Mouse (Mus musculus): Measurements from ENCODE around the gene Tenm4. TPM values are rescaled to one million over a fixed set of nuclear protein-coding genes. Genes with fewer than 3 reads are reported as not detected.

Tenm4 gene
- total RNA-seq, 2 experiments from 2014 or later, result 127 to 178 TPM

GRCm38 (mm10) chr7:96185411-96185810 is 14.4 kb downstream of the Tenm4 start:
- DNase-seq (ENCODE audit: low spot score in 2 of 2), result no peak
- intact Hi-C loops (cut with DNase I), result no loop called here

DNA sequence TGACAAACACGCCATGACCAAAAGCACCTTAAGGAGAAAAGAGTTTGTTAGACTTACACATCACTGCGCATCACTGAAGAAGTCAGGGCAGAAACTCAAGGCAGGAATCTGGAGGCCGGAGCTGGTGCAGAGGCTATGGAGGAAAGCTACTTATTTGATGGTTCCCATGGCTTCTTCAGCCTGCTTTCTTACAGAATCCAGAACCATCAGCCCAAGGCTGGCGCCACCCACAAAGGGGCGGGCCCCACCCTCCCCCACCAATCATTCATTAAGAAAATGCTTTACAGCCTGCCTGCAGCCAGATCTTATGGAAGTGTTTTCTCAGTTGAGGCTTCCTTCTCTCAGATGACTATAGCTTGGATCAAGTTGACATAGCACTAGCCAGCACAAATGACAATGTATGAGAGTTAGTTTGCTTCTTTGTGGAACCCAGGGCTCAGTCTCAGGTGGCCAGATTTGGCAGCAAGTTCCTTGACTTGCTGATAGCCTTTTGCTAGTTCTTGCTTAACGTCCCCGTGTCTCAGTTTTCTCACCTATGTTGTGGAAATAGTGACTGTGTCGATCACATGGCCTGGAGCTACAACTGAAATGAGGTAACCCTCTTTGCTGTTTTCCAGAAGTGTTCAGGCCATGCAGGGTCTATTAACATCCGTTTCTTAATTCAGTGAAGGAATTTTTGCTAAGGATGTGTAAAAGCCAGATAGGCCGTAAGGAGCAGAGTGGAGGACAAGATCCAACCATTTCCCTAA is 32.9 kb downstream of the Tenm4 start:
- intact Hi-C loops (cut with DNase I), result no loop called here

GRCm38 (mm10) chr7:96204809-96205350 is 33.8 kb downstream of the Tenm4 start:
- intact Hi-C loops (cut with DNase I), result no loop called here
- DNase-seq (ENCODE audit: low spot score in 2 of 2), result no peak

More for the DNA sequence above, 32.9 kb downstream of the Tenm4 start:
- no peak for DNase-seq (ENCODE audit: low spot score in 2 of 2)

GRCm38 (mm10) chr7:96207071-96207470 is 36.0 kb downstream of the Tenm4 start:
- intact Hi-C loops (cut with DNase I), result no loop called here

DNA sequence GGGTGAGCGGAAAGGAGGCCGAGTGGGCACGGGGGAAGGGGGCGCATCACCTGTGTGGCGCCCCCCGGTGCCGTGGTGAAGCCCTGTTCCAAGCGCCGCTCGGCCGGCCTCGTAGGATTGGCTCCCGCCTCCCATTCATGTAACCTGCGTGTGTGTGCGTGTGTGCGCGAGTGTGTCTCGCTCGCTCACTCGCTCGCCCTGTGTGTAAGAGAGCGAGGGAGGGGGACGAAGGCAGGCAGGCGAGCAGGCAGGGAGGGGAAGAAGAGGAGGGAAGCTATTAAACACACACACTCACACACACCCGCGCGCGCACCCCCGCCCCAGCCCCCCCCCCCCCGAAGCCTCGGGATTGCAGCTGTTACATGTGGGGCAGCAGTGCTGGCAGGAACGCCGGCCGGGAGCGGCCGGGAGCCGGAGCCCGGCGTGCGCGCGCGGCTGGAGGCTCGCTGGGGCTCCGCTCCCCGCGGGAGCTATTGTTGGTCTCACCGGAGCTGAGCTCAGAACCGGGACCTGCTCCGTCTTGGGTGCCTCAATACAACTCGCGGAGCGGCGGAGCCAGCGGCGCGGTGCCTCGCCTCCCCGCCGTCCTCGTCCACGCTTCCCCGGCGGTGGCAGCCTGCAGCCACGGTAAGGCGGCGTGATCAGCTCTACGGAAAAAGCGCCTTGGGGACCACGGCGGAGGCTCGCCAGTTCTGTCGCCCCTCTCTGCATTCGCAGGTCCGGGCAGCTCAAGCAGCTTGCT is 38.9 kb downstream of the Tenm4 start:
- intact Hi-C loops (cut with DNase I), result loop anchor here (5.0 to 10.0 kb wide), 8 partner anchors 72 to 705 kb away; no protein-coding TSS in a partner anchor

More at GRCm38 (mm10) chr7:96207071-96207470, 36.0 kb downstream of the Tenm4 start:
- no peak for DNase-seq (ENCODE audit: low spot score in 2 of 2)

GRCm38 (mm10) chr7:96210525-96211369 is 39.7 kb downstream of the Tenm4 start:
- intact Hi-C loops (cut with DNase I), result loop anchor here (5.0 to 10.0 kb wide), 8 partner anchors 72 to 704 kb away; no protein-coding TSS in a partner anchor
- peak; percentile 46 to 76 for DNase-seq (ENCODE audit: low spot score in 2 of 2)

More for the DNA sequence above, 38.9 kb downstream of the Tenm4 start:
- DNase-seq (ENCODE audit: low spot score in 2 of 2), result peak; percentile 70 to 77

- intact Hi-C loops (cut with DNase I), result loop anchor here (5.0 to 10.0 kb wide), 8 partner anchors 71 to 703 kb away; no protein-coding TSS in a partner anchor
- DNase-seq (ENCODE audit: low spot score in 2 of 2), result peak; percentile 61 to 67
Observed at GRCm38 (mm10) chr7:96211618-96212021, 40.6 kb downstream of the Tenm4 start.

- intact Hi-C loops (cut with DNase I), result loop anchor here (5.0 to 10.0 kb wide), 8 partner anchors 70 to 703 kb away; no protein-coding TSS in a partner anchor
- DNase-seq (ENCODE audit: low spot score in 2 of 2), result peak in 1 of 2 experiments; percentile 26
Observed at GRCm38 (mm10) chr7:96212224-96212591, 41.2 kb downstream of the Tenm4 start.

DNA sequence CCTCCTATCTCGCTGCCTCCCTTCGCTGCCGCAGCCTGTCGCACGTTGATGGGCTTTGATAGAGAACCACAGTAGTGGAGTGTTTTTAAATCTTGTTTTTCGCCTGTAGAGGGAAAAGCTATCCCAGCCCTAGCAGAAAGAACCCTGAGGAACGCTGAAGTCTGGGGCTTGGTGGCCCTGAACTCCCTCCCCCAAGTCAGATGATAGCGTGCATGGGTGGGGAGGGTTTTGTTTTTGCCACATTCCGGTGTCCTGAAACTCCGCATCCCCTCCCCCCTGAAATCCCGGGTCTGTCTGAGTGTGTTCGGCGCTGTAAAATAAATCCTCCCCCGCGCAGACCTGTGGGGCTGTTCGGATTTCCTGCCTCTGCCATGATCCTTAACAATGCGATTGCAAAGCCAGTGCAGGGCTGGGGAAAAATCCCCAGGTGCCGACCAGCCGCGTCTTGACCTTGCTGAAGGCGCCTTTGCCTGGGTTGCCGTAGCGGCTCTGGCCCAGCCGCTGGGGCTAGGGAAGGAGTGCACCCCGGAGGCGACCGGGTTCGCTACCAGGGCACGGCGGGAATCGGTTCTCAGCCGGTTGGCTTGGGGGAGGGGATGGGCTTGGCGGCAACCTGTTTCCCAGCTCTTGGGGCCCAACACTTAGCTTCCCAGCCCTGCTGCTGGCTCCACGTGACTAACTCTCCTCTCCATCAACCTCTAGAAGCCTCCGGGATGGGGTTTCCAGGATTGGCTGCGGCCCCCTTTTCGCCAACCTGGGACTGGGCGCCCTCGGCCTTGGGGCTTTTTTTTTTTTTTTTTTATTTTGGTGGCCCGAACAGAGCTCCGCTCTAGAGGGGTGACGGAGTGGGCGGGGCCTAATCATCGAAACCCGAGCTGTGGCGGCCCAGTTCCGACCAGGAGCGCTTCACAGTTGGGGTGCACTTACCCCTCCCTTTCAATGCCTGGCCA is 41.8 kb downstream of the Tenm4 start:
- intact Hi-C loops (cut with DNase I), result loop anchor here (5.0 to 10.0 kb wide), 8 partner anchors 69 to 702 kb away; no protein-coding TSS in a partner anchor
- DNase-seq (ENCODE audit: low spot score in 2 of 2), result peak; percentile 57 to 67

- intact Hi-C loops (cut with DNase I), result loop anchor here (5.0 to 10.0 kb wide), 8 partner anchors 69 to 701 kb away; no protein-coding TSS in a partner anchor
- no peak for DNase-seq (ENCODE audit: low spot score in 2 of 2)
Observed at GRCm38 (mm10) chr7:96213741-96214140, 42.7 kb downstream of the Tenm4 start.

GRCm38 (mm10) chr7:96214876-96215275 is 43.8 kb downstream of the Tenm4 start:
- intact Hi-C loops (cut with DNase I), result loop anchor here (5.0 to 10.0 kb wide), 8 partner anchors 67 to 700 kb away; no protein-coding TSS in a partner anchor

GRCm38 (mm10) chr7:96215894-96216509 is 45.0 kb downstream of the Tenm4 start:
- no peak for DNase-seq (ENCODE audit: low spot score in 2 of 2)
- intact Hi-C loops (cut with DNase I), result loop anchor here (10.0 kb wide), 1 partner anchor 699 kb away; no protein-coding TSS in a partner anchor

More at GRCm38 (mm10) chr7:96214876-96215275, 43.8 kb downstream of the Tenm4 start:
- DNase-seq (ENCODE audit: low spot score in 2 of 2), result peak in 1 of 2 experiments; percentile 7

- DNase-seq (ENCODE audit: low spot score in 2 of 2), result no peak
- intact Hi-C loops (cut with DNase I), result loop anchor here (10.0 kb wide), 1 partner anchor 695 kb away; no protein-coding TSS in a partner anchor
Observed at GRCm38 (mm10) chr7:96219386-96219785, 48.3 kb downstream of the Tenm4 start.

GRCm38 (mm10) chr7:96220647-96221046 is 49.6 kb downstream of the Tenm4 start:
- DNase-seq (ENCODE audit: low spot score in 2 of 2), result no peak
- intact Hi-C loops (cut with DNase I), result no loop called here

- intact Hi-C loops (cut with DNase I), result no loop called here
- no peak for DNase-seq (ENCODE audit: low spot score in 2 of 2)
Observed at GRCm38 (mm10) chr7:96222569-96222968, 51.5 kb downstream of the Tenm4 start.

DNA sequence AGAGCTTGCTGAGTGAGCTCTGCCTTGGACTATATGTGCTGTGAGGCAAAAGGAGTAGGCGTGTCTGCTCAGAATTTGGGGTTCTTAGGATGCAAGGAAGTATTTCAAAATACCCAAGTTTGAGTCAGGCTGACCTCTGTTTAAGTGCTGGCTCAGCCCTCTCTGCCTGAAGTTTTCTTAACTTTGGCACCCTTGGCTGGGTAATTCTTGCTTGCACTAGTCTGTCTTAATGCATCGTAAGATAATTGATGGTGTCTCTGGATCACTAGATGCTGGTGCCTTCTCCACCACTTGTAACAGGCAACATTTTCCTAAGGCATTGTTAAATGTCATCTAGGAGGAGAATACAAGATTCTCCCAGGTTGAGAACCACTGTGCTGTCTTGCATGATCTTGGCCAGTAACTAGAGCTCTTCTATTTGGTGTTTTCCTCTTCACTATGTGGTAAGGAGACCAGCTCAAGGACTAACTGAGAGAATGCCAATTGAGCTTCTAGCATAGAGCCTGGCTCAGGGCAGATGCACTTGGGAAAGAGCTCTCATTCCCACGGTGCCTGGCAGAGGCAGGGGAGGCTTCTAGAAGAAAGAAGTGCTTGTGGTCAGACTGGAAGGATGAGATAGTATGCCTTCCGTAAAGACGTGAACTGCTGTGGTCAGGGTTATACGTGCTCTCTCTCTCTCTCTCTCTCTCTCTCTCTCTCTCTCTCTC is 57.7 kb downstream of the Tenm4 start:
- intact Hi-C loops (cut with DNase I), result no loop called here
- DNase-seq (ENCODE audit: low spot score in 2 of 2), result no peak
